Mouse (Mus musculus): ENCODE results near the gene Bcl2l13. TPM values are rescaled to one million over a fixed set of nuclear protein-coding genes. Genes with fewer than 3 reads are reported as not detected.
"Not testable (repeated sequence)": the region's sequence is repeated elsewhere in the genome, so short reads cannot be mapped to it uniquely, and the experiment has no call there.

Bcl2l13 gene
- polyA plus RNA-seq, 1 experiment from 2014 or later: 42.2 TPM

DNA sequence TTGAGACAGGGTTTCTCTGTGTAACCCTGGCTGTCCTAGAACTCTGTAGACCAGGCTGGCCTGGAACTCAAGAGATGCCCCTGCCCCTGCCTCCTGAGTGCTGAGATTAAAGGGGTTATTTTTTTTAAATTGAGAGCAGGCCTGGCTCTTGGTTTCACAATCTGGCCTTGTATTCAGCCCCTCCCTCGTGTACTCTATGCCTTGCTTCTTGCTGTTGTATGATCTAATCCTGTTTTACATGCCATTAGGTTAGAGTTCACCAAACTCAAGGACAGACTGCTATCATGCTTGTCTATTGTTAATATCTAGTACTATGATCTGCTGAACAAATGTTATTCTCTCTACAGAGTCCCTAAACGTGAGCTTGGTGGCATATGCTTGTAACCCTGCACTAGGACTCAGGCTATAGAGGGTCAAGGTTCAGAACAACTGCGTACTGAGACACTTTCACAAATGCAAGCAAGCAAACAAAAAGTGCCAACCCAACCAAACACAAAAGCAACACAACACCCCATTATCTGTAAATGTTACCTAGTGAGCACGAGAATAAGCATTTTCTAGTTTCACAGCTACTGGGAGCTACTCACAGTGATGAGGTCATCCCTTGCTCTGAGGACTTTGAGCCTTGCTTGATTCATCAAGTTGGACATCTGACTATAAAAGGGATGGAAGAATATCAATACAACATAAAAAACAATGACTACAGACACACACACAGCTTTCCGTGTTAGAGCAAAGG, 28.8 kb upstream of the Bcl2l13 start:
- Histone ChIP-seq H3K9ac (no peak overlapping the region), H3K4me3 (no peak overlapping the region), H3K27ac (no peak overlapping the region), H3K36me3 (peaks cover 82% of the 10 kb centered on the region), H3K4me2 (replicated peaks) (no peak overlapping the region), H3K27me3 (replicated peaks) (no peaks in the 10 kb centered on the region), H3K9me3 (no peaks in the 10 kb centered on the region), H3K4me1 (no peaks in the 10 kb centered on the region)
- ATAC-seq (ENCODE audit: low FRiP score, low read depth): no peak
- 88% methylated on average over 5 of the region's 5 CpGs for WGBS

DNA sequence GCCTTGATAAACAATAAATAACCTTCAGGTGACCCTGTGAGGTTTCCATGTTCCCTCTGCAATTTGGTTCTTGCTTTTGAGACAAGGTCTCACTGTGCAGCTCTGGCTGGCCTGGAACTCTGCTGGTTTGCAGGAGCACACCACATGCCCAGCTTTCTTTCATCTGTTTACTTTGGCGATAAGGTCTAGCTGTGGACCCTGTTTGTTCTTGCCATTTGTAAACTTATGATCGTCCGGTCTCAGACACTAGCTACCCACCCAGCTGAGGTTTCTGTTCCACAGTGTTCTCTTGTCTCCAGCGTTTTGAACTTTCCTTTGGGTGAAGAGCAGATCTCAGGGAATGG, 28.3 kb upstream of the Bcl2l13 start:
- 94% methylated on average over 4 of the region's 4 CpGs for WGBS
- peaks cover 77% of the 10 kb centered on the region for H3K36me3 ChIP-seq
- ATAC-seq (ENCODE audit: low FRiP score, low read depth): no peak

GRCm38 (mm10) chr6:120811999-120812398, 24.0 kb upstream of the Bcl2l13 start:
- H3K27me3 ChIP-seq (replicated peaks); H3K9ac ChIP-seq; ATAC-seq (ENCODE audit: low FRiP score, low read depth); H3K4me3 ChIP-seq; H3K27ac ChIP-seq; H3K4me1 ChIP-seq; H3K9me3 ChIP-seq; H3K4me2 ChIP-seq (replicated peaks): not testable (repeated sequence)
- H3K36me3 ChIP-seq: peaks cover 38% of the 10 kb centered on the region
- 97% methylated on average over 10 of the region's 10 CpGs for WGBS

More for the DNA sequence above, 28.3 kb upstream of the Bcl2l13 start:
- no peak overlapping the region for H3K4me3 ChIP-seq
- H3K4me1 ChIP-seq: no peaks in the 10 kb centered on the region
- H3K9me3 ChIP-seq: no peaks in the 10 kb centered on the region
- no peak overlapping the region for H3K27ac ChIP-seq
- no peaks in the 10 kb centered on the region for H3K27me3 ChIP-seq (replicated peaks)
- no peak overlapping the region for H3K4me2 ChIP-seq (replicated peaks)
- H3K9ac ChIP-seq: no peak overlapping the region

GRCm38 (mm10) chr6:120819294-120819693, 16.7 kb upstream of the Bcl2l13 start:
- Histone ChIP-seq H3K4me3 (no peak overlapping the region), H3K27ac (no peak overlapping the region), H3K9me3 (no peaks in the 10 kb centered on the region), H3K27me3 (replicated peaks) (no peaks in the 10 kb centered on the region), H3K4me2 (replicated peaks) (no peak overlapping the region), H3K36me3 (peaks cover 22% of the 10 kb centered on the region), H3K4me1 (peaks cover 17% of the 10 kb centered on the region), H3K9ac (no peak overlapping the region)
- ATAC-seq (ENCODE audit: low FRiP score, low read depth): no peak
- WGBS: 95% methylated on average over 2 of the region's 2 CpGs

DNA sequence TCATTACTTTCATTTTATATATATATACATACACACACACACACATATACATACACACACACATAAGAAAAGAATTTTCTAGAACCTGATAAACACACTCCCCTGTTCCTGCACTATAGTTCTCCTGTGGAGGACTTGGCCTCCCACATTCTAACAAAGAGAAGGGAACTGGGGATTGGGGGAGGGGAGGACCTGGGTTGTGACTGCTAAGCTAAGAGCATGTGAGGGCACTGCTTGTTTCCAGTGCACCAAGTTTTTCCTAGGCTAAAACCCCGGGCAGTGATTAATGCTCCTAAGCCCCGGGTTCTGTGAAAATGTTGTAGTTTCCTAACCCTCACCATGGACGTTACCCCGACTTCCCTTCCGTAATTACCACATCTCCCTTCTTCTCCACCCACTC, 15.9 kb upstream of the Bcl2l13 start:
- H3K4me1 ChIP-seq: peaks cover 17% of the 10 kb centered on the region
- 86% methylated on average over 5 of the region's 5 CpGs for whole genome bisulfite sequencing
- no peaks in the 10 kb centered on the region for H3K9me3 ChIP-seq

DNA sequence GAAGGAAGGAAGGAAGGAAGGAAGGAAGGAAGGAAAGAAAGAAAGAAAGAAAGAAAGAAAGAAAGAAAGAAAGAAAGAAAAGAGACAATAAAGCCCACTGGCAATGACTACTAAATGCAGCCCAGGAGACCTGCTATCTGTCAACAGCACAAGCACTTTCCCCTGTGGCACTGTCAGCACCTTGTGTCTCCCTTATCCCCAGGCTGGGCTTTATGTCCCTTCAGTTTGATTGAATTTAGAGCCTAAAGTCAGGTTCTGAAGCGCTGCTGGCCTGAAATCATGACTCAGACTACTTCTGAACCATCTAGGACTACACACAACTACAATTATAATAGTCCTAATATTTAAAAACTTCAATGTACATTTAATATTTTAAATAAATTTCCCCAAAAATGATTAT, 15.1 kb upstream of the Bcl2l13 start:
- ATAC-seq (ENCODE audit: low FRiP score, low read depth): no peak
- H3K27me3 ChIP-seq (replicated peaks): no peaks in the 10 kb centered on the region
- 87% methylated on average over 1 of the region's 1 CpGs for WGBS
- no peak overlapping the region for H3K9ac ChIP-seq
- peaks cover 22% of the 10 kb centered on the region for H3K36me3 ChIP-seq
- H3K4me3 ChIP-seq: no peak overlapping the region
- H3K9me3 ChIP-seq: no peaks in the 10 kb centered on the region
- no peak overlapping the region for H3K27ac ChIP-seq
- H3K4me1 ChIP-seq: peaks cover 17% of the 10 kb centered on the region
- peak overlapping the region; percentile 64 for H3K4me2 ChIP-seq (replicated peaks)

More for the DNA sequence above, 15.9 kb upstream of the Bcl2l13 start:
- ATAC-seq (ENCODE audit: low FRiP score, low read depth): no peak
- H3K36me3 ChIP-seq: peaks cover 22% of the 10 kb centered on the region
- H3K9ac ChIP-seq: no peak overlapping the region
- no peak overlapping the region; the same call in 1 of the 2 replicates for H3K4me2 ChIP-seq (replicated peaks)
- H3K27me3 ChIP-seq (replicated peaks): no peaks in the 10 kb centered on the region
- no peak overlapping the region for H3K27ac ChIP-seq
- H3K4me3 ChIP-seq: no peak overlapping the region

- no peaks in the 10 kb centered on the region for H3K27me3 ChIP-seq (replicated peaks)
- ATAC-seq (ENCODE audit: low FRiP score, low read depth): no peak
- H3K4me3 ChIP-seq: peak overlapping the region; percentile 88
- WGBS: 58% methylated on average over 5 of the region's 5 CpGs
- H3K27ac ChIP-seq: no peak overlapping the region
- H3K9ac ChIP-seq: peak overlapping the region; percentile 65
- peak overlapping the region; percentile 64 for H3K4me2 ChIP-seq (replicated peaks)
- H3K36me3 ChIP-seq: peaks cover 22% of the 10 kb centered on the region
- peaks cover 17% of the 10 kb centered on the region for H3K4me1 ChIP-seq
- no peaks in the 10 kb centered on the region for H3K9me3 ChIP-seq
These were observed 14.3 kb upstream of the Bcl2l13 start for GRCm38 (mm10) chr6:120821715-120822114.

- no peaks in the 10 kb centered on the region for H3K9me3 ChIP-seq
- peak within 1 kb of the TSS; percentile 72 for H3K27ac ChIP-seq
- H3K4me2 ChIP-seq (replicated peaks): peak within 1 kb of the TSS; percentile 64
- H3K36me3 ChIP-seq: peaks cover 19% of the 10 kb centered on the region
- ATAC-seq (ENCODE audit: low FRiP score, low read depth): peak; percentile 95
- H3K4me3 ChIP-seq: peak within 1 kb of the TSS; percentile 88
- H3K4me1 ChIP-seq: peaks cover 17% of the 10 kb centered on the region
- under 1% methylated on average over 41 of the region's 41 CpGs for WGBS
- H3K9ac ChIP-seq: peak within 1 kb of the TSS; percentile 65
- no peaks in the 10 kb centered on the region for H3K27me3 ChIP-seq (replicated peaks)
These were observed 13.6 kb upstream of the Bcl2l13 start, which contains the start of gene Atp6v1e1 for GRCm38 (mm10) chr6:120822307-120822928. Gene Atp6v1e1 (minus strand): TSS chr6:120822793.

GRCm38 (mm10) chr6:120822937-120823614, 12.9 kb upstream of the Bcl2l13 start:
- 77% methylated on average over 10 of the region's 10 CpGs for WGBS
- H3K9ac ChIP-seq: no peak overlapping the region
- no peaks in the 10 kb centered on the region for H3K9me3 ChIP-seq
- H3K4me1 ChIP-seq: peaks cover 17% of the 10 kb centered on the region
- no peak overlapping the region for H3K27ac ChIP-seq
- no peaks in the 10 kb centered on the region for H3K27me3 ChIP-seq (replicated peaks)
- peak; percentile 57; the same call in 1 of the 2 replicates for ATAC-seq (ENCODE audit: low FRiP score, low read depth)
- peaks cover 12% of the 10 kb centered on the region for H3K36me3 ChIP-seq
- peak overlapping the region; percentile 64 for H3K4me2 ChIP-seq (replicated peaks)
- no peak overlapping the region for H3K4me3 ChIP-seq

GRCm38 (mm10) chr6:120830056-120830455, 6.0 kb upstream of the Bcl2l13 start:
- Histone ChIP-seq H3K36me3 (no peaks in the 10 kb centered on the region), H3K9ac (no peak overlapping the region), H3K27ac (no peak overlapping the region), H3K4me3 (no peak overlapping the region), H3K4me1 (no peaks in the 10 kb centered on the region), H3K27me3 (replicated peaks) (no peaks in the 10 kb centered on the region), H3K9me3 (no peaks in the 10 kb centered on the region), H3K4me2 (replicated peaks) (no peak overlapping the region)
- WGBS: 59% methylated on average over 1 of the region's 1 CpGs
- ATAC-seq (ENCODE audit: low FRiP score, low read depth): no peak

DNA sequence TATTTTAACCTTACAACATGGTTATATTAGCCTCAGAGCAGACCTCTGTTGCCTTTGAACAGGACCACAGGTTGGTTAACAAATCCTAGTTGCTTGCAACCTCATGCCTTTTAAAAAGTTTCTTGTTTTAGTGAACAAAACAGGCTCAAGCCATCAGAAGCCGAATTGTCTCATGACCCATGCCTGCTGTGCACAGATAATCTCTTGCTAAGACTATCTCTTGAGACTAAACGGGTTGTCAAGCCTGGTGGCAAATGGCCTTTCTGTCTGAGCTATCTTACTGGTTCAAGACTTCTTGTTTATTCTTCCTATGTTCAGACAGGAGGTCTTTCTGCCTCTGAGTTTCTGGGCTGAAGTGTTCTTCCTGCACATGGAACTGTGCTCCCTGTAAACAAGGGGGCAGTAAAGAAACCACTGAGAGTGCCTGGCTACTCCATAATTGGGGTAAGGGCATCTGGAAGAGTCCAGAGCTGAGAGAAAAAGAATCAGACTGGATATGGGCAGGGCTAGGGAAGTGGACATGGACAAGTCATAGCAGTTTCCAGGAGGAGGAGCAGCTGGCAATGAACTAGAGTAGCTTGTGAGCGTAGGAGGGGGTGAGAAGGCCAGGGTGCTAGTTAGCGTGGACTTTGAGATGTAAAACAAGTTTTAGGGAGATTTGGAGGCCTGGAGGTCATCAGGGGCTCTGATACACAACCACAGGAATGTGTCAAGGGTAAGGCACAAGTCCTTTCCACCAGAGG, 5.0 kb upstream of the Bcl2l13 start:
- Histone ChIP-seq H3K27me3 (replicated peaks) (no peaks in the 10 kb centered on the region), H3K9ac (no peak overlapping the region), H3K9me3 (no peaks in the 10 kb centered on the region), H3K36me3 (no peaks in the 10 kb centered on the region), H3K4me2 (replicated peaks) (no peak overlapping the region), H3K27ac (no peak overlapping the region), H3K4me1 (no peaks in the 10 kb centered on the region), H3K4me3 (no peak overlapping the region)
- no peak for ATAC-seq (ENCODE audit: low FRiP score, low read depth)
- WGBS: 67% methylated on average over 4 of the region's 4 CpGs

- no peak overlapping the region for H3K4me2 ChIP-seq (replicated peaks)
- H3K9me3 ChIP-seq: no peaks in the 10 kb centered on the region
- WGBS: 71% methylated on average over 4 of the region's 4 CpGs
- no peak for ATAC-seq (ENCODE audit: low FRiP score, low read depth)
- H3K4me1 ChIP-seq: peaks cover 4% of the 10 kb centered on the region
- no peaks in the 10 kb centered on the region for H3K27me3 ChIP-seq (replicated peaks)
- H3K27ac ChIP-seq: no peak overlapping the region
- H3K9ac ChIP-seq: no peak overlapping the region
- H3K36me3 ChIP-seq: no peaks in the 10 kb centered on the region
- no peak overlapping the region for H3K4me3 ChIP-seq
These were observed 3.9 kb upstream of the Bcl2l13 start for GRCm38 (mm10) chr6:120832097-120832496.

All from neural tube, embryonic 12.5 days (tissue).